Mouse (Mus musculus): ENCODE results near the gene Agrp.
A peak's percentile ranks its signal among the peaks of the same experiment; 100 is the strongest.
"Not testable (repeated sequence)": the region's sequence is repeated elsewhere in the genome, so short reads cannot be mapped to it uniquely, and the experiment has no call there.

Agrp gene

GRCm38 (mm10) chr8:105598777-105599176 is 38.4 kb downstream of the Agrp start:
- no peak for DNase-seq (ENCODE audit: low spot score)

GRCm38 (mm10) chr8:105596362-105597034 is 40.7 kb downstream of the Agrp start:
- DNase-seq (ENCODE audit: low spot score): peak; percentile 82

DNA sequence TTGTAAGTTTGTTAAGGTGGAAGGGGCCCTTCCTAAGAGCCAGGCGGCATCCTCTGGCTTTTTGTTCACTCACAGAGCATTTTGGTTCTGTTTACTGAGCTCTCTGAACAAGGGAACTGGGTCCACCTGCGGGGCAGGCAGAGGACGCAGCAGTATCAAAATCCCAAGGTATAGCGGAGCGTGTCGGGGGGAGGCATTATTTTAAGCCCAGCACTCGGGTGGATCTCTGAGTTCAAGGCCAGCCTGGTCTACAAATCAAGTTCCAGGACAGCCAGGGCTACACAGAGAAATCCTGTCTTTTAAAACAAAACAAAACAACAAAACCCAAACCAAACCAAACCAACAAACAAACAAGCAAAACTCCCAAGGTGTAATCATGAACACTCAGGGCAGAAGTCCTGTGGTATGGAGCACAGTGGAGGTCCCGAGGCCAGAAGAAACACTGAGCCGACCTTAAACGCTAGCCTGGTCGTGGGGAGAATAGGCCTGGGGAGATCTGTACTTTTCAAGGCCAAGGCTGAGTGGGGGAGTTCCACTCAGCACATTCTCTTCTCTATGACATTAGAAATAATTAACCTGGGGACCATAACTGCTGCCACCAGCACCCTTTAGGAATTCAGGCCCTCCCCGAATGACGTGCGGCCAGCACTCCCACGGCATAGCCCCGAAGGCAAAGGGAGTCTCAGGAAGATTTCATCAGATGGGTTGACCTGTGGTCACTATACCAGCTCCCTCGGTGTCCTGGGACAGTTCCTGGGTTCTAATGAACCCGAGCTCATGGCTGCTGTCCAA is 42.5 kb downstream of the Agrp start:
- DNase-seq (ENCODE audit: low spot score): no peak

- peak; percentile 70 for DNase-seq (ENCODE audit: low spot score)
These were observed 43.3 kb downstream of the Agrp start for GRCm38 (mm10) chr8:105593859-105594258.

DNA sequence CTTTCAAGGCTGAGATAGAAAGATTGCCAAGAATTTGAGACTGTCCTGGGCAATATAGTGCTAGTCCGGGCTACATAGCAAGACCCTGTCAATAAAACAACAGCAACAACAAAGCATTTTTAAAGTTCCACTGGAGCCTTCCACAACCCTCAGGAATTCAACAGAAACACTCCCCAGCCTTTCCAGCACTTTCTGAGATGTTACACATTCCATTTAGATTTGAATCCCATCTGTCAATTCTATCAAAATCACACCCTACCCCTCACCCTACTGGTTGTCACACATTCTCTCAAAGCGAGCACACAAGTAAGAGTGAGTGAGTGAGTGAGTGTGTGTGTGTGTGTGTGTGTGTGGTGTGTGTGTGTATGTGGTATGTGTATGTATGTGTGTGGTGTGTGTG is 44.8 kb downstream of the Agrp start:
- DNase-seq (ENCODE audit: low spot score): no peak

DNA sequence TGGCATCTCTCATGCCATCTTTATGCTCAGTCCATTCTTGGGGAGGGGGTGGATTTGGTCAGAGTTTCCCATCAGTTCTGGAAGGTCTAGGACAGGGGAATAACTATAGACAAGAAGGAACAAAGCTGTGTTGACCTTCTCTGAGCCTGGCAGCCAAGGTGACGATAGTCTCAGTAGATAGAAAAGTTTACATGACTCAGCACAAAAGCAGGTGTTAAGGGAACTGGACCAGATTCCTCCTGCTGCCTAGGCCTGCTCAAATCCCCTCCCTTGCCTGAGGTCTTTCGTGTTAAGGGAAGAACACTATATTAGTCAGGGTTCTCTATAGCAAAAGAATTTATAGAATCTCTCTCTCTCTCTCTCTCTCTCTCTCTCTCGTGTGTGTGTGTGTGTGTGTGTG is 57.5 kb downstream of the Agrp start:
- DNase-seq (ENCODE audit: low spot score): no peak

DNA sequence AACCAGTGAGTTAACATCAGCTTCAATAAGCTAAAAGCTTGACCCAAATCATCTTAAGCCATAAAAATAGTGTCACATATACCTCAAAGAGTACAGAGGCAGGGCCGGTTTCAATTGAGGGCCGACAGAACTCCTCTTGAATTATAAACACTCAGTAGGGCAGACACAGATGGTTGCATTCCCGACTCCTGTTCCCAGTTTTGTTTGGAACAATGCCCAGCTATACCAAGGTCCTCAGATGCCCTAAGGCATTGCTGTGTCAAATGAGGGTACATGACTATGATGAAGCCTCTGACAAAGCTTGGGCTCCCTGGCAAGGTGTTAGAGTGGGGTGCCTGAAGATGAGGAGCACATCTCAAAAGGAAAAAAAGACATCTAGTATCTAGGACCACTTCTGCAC is 61.7 kb downstream of the Agrp start:
- DNase-seq (ENCODE audit: low spot score): no peak

DNA sequence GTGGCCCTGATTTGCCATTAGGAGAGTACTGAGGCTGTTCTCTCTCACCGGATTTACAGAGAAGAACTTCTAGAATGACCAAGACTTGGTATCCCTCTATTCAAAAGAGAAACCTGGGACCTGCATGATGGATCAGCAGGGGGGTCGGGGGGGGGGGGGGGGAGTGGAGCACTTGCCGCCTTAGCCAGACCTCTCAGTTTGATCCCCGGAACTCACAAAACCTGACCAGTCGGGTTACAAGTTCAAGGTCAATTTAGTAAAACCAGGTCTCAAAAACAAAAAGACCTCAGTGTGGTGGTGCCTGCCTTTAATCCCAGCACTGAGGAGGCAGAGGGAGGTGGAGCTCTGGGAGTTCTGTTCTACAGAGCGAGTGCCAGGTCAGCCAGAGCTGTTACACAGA is 62.5 kb downstream of the Agrp start:
- DNase-seq (ENCODE audit: low spot score): no peak

DNA sequence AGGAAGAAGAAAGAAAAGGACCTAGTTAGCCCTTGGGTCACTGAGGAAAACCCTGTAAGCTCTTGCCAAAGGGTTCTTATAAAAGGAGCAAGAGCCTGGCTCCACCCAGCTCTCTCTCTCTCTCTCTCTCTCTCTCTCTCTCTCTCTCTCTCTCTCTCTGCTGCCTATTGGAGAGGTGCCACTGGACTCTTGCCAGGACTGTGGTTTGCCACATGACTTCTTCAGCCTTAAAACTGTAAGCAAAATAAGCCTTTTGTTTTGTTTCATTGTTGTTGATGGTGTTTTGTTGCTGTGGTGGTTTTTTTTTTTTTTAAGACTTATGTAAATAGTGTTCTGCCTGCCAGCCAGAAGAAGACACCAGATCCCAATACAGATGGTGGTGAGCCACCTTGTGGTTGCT is 63.8 kb downstream of the Agrp start:
- DNase-seq (ENCODE audit: low spot score): no peak

GRCm38 (mm10) chr8:105571810-105572209 is 65.4 kb downstream of the Agrp start:
- DNase-seq (ENCODE audit: low spot score): no peak

GRCm38 (mm10) chr8:105566703-105567595 is 70.2 kb downstream of the Agrp start:
- peak; percentile 62 for DNase-seq (ENCODE audit: low spot score)

DNA sequence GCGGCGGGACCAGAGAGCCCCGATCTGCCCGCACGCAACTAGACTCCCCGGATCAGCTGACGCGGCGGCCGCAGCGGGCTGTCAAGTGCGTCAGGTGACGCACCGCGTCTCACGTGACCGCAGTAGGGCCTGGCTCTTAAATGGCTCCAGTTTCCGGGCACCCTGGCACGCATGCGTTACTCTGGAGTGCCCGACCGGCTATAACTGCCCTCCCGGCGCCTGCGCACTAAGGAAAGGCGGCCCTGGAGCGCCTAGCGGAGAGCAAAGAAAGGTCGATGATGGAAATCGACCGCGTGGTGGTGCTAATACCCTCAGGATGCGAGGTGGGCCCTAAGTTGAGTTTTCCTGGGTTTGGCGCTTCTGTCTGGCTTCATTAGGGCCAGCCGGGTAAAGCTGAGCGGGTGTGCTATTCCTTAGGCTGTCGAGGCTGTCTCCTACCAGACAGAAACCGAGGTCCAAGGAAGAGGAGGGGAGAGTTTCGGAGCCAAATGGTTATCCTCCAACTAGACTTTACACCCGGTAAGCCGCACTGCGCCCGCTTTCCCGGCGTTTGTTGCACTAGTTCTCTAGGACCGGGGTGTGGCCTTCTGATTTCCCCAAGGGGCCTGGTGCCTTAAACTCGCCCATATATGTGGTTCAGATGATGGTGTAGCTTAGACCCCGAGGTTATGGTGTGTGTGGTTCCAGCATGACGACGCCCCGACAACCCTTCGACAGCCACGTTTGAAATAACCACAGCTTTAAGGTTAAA is 71.1 kb downstream of the Agrp start, which contains the start of gene Atp6v0d1:
Gene Atp6v0d1 (minus strand): TSS at position 96 of the 751 bp plus-strand sequence.
- peak; percentile 100 for DNase-seq (ENCODE audit: low spot score)

DNA sequence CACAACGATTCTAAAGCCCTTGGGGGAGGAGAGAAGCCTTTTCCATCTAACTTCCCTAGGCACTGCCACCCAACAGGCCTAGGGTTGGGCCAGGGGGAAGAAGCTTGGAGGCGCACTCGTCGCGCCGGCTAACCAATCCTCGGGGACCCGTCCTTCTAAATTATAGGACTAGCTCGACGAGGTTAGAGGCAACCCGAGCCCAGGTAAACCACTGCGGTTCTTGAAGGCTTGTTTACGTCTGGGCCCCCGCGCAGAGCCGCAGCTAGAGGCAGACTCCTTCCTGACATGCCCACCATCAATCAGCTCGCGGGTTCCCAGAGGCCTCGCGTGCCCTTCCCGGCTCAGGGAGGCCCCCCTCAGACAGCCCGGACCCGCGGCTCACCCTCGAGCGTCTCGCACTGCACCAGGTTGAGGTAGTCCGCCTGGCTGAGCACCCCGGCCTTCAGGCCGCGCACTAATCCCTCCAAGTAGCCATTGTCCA is 71.8 kb downstream of the Agrp start:
- no peak for DNase-seq (ENCODE audit: low spot score)

DNA sequence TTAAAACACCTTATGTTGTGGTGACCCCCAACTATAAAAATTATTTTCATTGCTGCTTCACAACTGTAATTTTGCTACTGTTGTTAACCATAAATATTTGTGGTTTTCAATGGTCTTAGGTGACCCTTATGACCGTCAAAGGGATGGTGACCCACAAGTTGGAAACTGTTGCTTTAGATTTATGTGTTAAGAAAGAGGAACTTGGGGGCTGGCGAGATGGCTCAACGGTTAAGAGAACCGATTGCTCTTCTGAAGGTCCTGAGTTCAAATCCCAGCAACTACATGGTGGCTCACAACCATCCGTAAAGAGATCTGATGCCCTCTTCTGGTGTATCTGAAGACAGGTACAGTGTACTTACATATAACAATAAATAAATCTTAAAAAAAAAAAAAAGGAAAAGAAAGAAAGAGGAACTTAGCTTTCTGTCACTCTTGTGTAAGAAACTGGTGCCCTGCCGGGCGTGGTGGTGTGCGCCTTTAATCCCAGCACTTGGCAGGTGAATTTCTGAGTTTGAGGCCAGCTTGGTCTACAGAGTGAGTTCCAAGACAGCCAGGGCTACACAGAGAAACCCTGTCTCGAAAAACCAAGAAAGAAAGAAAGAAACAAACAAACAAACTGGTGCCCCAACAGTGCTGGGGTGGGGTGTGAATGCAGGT is 72.5 kb downstream of the Agrp start:
- not testable (repeated sequence) for DNase-seq (ENCODE audit: low spot score)

- DNase-seq (ENCODE audit: low spot score): no peak
These were observed 73.3 kb downstream of the Agrp start for GRCm38 (mm10) chr8:105563871-105564270.

GRCm38 (mm10) chr8:105562863-105563262 is 74.3 kb downstream of the Agrp start:
- DNase-seq (ENCODE audit: low spot score): no peak

- no peak for DNase-seq (ENCODE audit: low spot score)
These were observed 82.0 kb downstream of the Agrp start for GRCm38 (mm10) chr8:105555230-105555629.

- DNase-seq (ENCODE audit: low spot score): peak; percentile 81
These were observed 83.1 kb downstream of the Agrp start for GRCm38 (mm10) chr8:105554087-105554486.

DNA sequence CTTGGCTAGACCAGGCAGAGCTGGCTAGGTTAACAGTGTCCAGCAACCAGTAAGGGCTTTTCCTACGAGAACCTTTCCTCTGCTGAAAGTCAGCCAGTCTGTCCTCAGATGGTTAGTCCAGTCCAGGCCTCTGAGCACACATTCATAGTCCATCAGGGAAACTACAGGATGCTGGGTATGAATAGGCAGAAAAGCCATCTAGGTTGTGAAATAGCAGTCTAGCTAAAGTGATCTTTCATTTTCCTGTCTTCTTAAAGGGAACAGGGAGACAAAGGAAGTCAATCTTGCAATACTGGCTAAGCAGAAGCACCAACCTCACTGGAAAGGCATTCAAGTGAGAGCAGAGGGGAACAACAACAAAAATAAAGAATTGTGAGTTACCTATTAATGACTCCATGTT is 84.4 kb downstream of the Agrp start:
- no peak for DNase-seq (ENCODE audit: low spot score)

GRCm38 (mm10) chr8:105552032-105552431 is 85.2 kb downstream of the Agrp start:
- DNase-seq (ENCODE audit: low spot score): no peak

DNA sequence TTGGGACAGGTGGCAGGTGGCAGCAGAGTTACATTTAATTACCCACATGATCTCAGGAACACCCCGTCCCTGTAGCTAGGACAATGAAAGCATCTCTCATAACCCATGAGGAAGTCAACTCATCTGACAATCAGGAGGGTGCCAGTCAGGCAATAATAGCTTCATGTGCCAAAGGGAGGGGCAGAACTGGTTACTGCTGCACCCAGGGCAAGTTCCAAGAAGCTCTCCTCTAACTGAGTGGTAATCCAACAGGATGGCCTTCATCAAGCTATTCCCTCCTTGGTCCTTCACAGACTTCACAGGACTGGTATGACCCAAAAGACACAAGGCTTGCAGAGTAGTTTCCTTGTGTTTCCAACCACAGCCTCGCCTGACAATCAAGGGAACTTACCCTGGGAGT is 87.1 kb downstream of the Agrp start:
- DNase-seq (ENCODE audit: low spot score): no peak

Measured in embryo, embryonic 10 days (tissue).